Mouse (Mus musculus) heart, embryonic 16.5 days (tissue): ENCODE results near the gene Hspa5. TPM values are rescaled to one million over a fixed set of nuclear protein-coding genes. Genes with fewer than 3 reads are reported as not detected.
"Not testable (repeated sequence)": the region's sequence is repeated elsewhere in the genome, so short reads cannot be mapped to it uniquely, and the experiment has no call there.

Source experiments
- ATAC-seq: fragments of 200-750 bp; cut with Nextera tagmentation; replicated peaks from 2 replicates; pipeline ENCODE4 v1.8.0; 2017; ENCODE audit warnings: moderate number of reproducible peaks; ENCODE audit not compliant: insufficient read depth, low FRiP score; ENCODE audit errors: extremely low read depth
- H3K27ac ChIP-seq: fragments of 300-500 bp; sonication (generic); 2 replicates; pipeline ENCODE4 v1.5.1; 2014; ENCODE audit warnings: mild to moderate bottlenecking, low read length, control low read depth, moderate library complexity
- H3K27me3 ChIP-seq: fragments of 300-500 bp; sonication (generic); 2 replicates; pipeline ENCODE4 v1.6.1; 2014; ENCODE audit warnings: low read length, mixed read lengths; ENCODE audit not compliant: control insufficient read depth, insufficient read depth
- H3K36me3 ChIP-seq: fragments of 300-500 bp; sonication (generic); 2 replicates; pipeline ENCODE4 v1.6.1; 2014; ENCODE audit not compliant: control insufficient read depth, insufficient read depth
- H3K4me1 ChIP-seq: fragments of 300-500 bp; sonication (generic); 2 replicates; pipeline ENCODE4 v1.6.1; 2014; ENCODE audit warnings: low read length, mixed read lengths; ENCODE audit not compliant: control insufficient read depth, insufficient read depth
- H3K4me2 ChIP-seq: fragments of 300-500 bp; sonication (generic); 2 replicates; pipeline ENCODE4 v1.6.1; 2014; ENCODE audit warnings: low read depth, mild to moderate bottlenecking, control low read depth, low read length
- H3K4me3 ChIP-seq: fragments of 300-500 bp; sonication (generic); 2 replicates; pipeline ENCODE4 v1.5.1; 2014; ENCODE audit warnings: mild to moderate bottlenecking, control low read depth, low read length
- H3K9ac ChIP-seq: fragments of 300-500 bp; sonication (generic); 2 replicates; pipeline ENCODE4 v1.6.1; 2014; ENCODE audit warnings: low read length, control low read depth
- H3K9me3 ChIP-seq: fragments of 300-500 bp; sonication (generic); replicated peaks from 2 replicates; pipeline ENCODE4 v1.6.1; 2016; ENCODE audit warnings: low read length; ENCODE audit not compliant: control insufficient read depth
- WGBS: fragments of 180-500 bp; shearing (Covaris S2); extraction: QIAGEN DNeasy Blood & Tissue Kit; methylation state at CpG from one replicate; pipeline ENCODE4 v1.1.7; 2014; 5-methylcytosine and 5-hydroxymethylcytosine counted together
- polyA plus RNA-seq: library from polyadenylated mRNA; unstranded; fragments of >200 nt; fragmentation: Nextera tagmentation; extraction: Ambion mirVana; gene quantifications from 2 replicates; pipeline ENCODE4 v1.2.1, GENCODE M21; 2015

The Hspa5 gene
- polyA plus RNA-seq, 1 experiment from 2014 or later, result 742 TPM

- no peak overlapping the region for H3K27ac ChIP-seq
- H3K9me3 ChIP-seq, result no peaks in the 10 kb centered on the region
- H3K9ac ChIP-seq, result no peak overlapping the region
- peaks cover 2% of the 10 kb centered on the region; the same call in 1 of the 2 replicates for H3K4me1 ChIP-seq
- no peaks in the 10 kb centered on the region; the same call in 1 of the 2 replicates for H3K36me3 ChIP-seq
- no peaks in the 10 kb centered on the region for H3K27me3 ChIP-seq
- no peak overlapping the region for H3K4me2 ChIP-seq
- WGBS, result 95% methylated on average over 8 of the region's 8 CpGs
- no peak overlapping the region for H3K4me3 ChIP-seq
- ATAC-seq, result no peak
Observed at GRCm38 (mm10) chr2:34744476-34744875, 27.3 kb upstream of the Hspa5 start.

- no peak overlapping the region for H3K9ac ChIP-seq
- H3K9me3 ChIP-seq, result no peaks in the 10 kb centered on the region
- no peak for ATAC-seq
- no peaks in the 10 kb centered on the region; the same call in 1 of the 2 replicates for H3K36me3 ChIP-seq
- H3K4me1 ChIP-seq, result peaks cover 5% of the 10 kb centered on the region
- H3K4me2 ChIP-seq, result no peak overlapping the region
- no peaks in the 10 kb centered on the region for H3K27me3 ChIP-seq
- WGBS, result 77% methylated on average over 2 of the region's 2 CpGs
- no peak overlapping the region for H3K27ac ChIP-seq
- H3K4me3 ChIP-seq, result no peak overlapping the region
Observed at GRCm38 (mm10) chr2:34745673-34746072, 26.1 kb upstream of the Hspa5 start.

- no peaks in the 10 kb centered on the region; the same call in 1 of the 2 replicates for H3K36me3 ChIP-seq
- WGBS, result 85% methylated on average over 4 of the region's 4 CpGs
- H3K9me3 ChIP-seq, result no peaks in the 10 kb centered on the region
- no peak overlapping the region for H3K9ac ChIP-seq
- no peak overlapping the region for H3K27ac ChIP-seq
- no peak for ATAC-seq
- no peak overlapping the region for H3K4me3 ChIP-seq
- no peak overlapping the region for H3K4me2 ChIP-seq
- H3K4me1 ChIP-seq, result peaks cover 11% of the 10 kb centered on the region
- H3K27me3 ChIP-seq, result no peaks in the 10 kb centered on the region
Observed at GRCm38 (mm10) chr2:34748479-34748878, 23.3 kb upstream of the Hspa5 start.

GRCm38 (mm10) chr2:34750245-34750644, 21.5 kb upstream of the Hspa5 start:
- Histone ChIP-seq H3K4me2 (no peak overlapping the region), H3K4me1 (peaks cover 11% of the 10 kb centered on the region), H3K27me3 (no peaks in the 10 kb centered on the region), H3K9me3 (no peaks in the 10 kb centered on the region), H3K27ac (no peak overlapping the region), H3K4me3 (no peak overlapping the region), H3K9ac (no peak overlapping the region), H3K36me3 (no peaks in the 10 kb centered on the region)
- no peak for ATAC-seq
- 58% methylated on average over 2 of the region's 2 CpGs for WGBS

- H3K27ac ChIP-seq, result peak overlapping the region; percentile 95
- H3K4me3 ChIP-seq, result peak overlapping the region; percentile 94
- peak; percentile 96 for ATAC-seq
- H3K4me1 ChIP-seq, result peaks cover 11% of the 10 kb centered on the region
- H3K4me2 ChIP-seq, result peak overlapping the region; percentile 82
- under 1% methylated on average over 103 of the region's 106 CpGs for WGBS
- no peaks in the 10 kb centered on the region for H3K36me3 ChIP-seq
- no peaks in the 10 kb centered on the region for H3K27me3 ChIP-seq
- H3K9ac ChIP-seq, result peak overlapping the region; percentile 97
- H3K9me3 ChIP-seq, result no peaks in the 10 kb centered on the region
Observed at GRCm38 (mm10) chr2:34753811-34754550, 17.8 kb upstream of the Hspa5 start.

GRCm38 (mm10) chr2:34754551-34755358, 17.0 kb upstream of the Hspa5 start, which contains the start of gene Gapvd1:
Gene Gapvd1, minus strand, starts transcription at chr2:34755232.
- Histone ChIP-seq H3K4me2 (peak within 1 kb of the TSS; percentile 82), H3K9me3 (no peaks in the 10 kb centered on the region), H3K27me3 (no peaks in the 10 kb centered on the region), H3K4me1 (peaks cover 11% of the 10 kb centered on the region), H3K36me3 (no peaks in the 10 kb centered on the region), H3K27ac (peak within 1 kb of the TSS; percentile 95), H3K4me3 (peak within 1 kb of the TSS; percentile 94), H3K9ac (peak within 1 kb of the TSS; percentile 97)
- WGBS, result 2% methylated on average over 14 of the region's 14 CpGs
- ATAC-seq, result no peak

- Histone ChIP-seq H3K4me3 (no peak overlapping the region), H3K4me1 (peaks cover 5% of the 10 kb centered on the region), H3K9ac (no peak overlapping the region), H3K36me3 (no peaks in the 10 kb centered on the region), H3K27me3 (no peaks in the 10 kb centered on the region), H3K27ac (no peak overlapping the region), H3K4me2 (no peak overlapping the region), H3K9me3 (no peaks in the 10 kb centered on the region)
- 77% methylated on average over 1 of the region's 1 CpGs for WGBS
- ATAC-seq, result no peak
Observed at GRCm38 (mm10) chr2:34757341-34757740, 14.4 kb upstream of the Hspa5 start.

- H3K4me3 ChIP-seq, H3K4me2 ChIP-seq, H3K9me3 ChIP-seq, H3K9ac ChIP-seq, H3K27me3 ChIP-seq, H3K4me1 ChIP-seq, H3K27ac ChIP-seq, H3K36me3 ChIP-seq, ATAC-seq: not testable (repeated sequence)
- 84% methylated on average over 5 of the region's 5 CpGs for WGBS
Observed at GRCm38 (mm10) chr2:34761272-34761671, 10.5 kb upstream of the Hspa5 start.

GRCm38 (mm10) chr2:34762174-34762573, 9.6 kb upstream of the Hspa5 start:
- Histone ChIP-seq H3K4me2 (no peak overlapping the region), H3K27ac (no peak overlapping the region), H3K27me3 (no peaks in the 10 kb centered on the region), H3K4me1 (no peaks in the 10 kb centered on the region), H3K9me3 (no peaks in the 10 kb centered on the region), H3K9ac (no peak overlapping the region), H3K4me3 (no peak overlapping the region), H3K36me3 (no peaks in the 10 kb centered on the region)
- 58% methylated on average over 2 of the region's 2 CpGs for WGBS
- no peak for ATAC-seq
